Mouse (Mus musculus) adrenal gland, postnatal 10 days (tissue): Measurements from ENCODE around the gene Cd177. TPM values are rescaled to one million over a fixed set of nuclear protein-coding genes. Genes with fewer than 3 reads are reported as not detected.
"Not testable (repeated sequence)": the region's sequence is repeated elsewhere in the genome, so short reads cannot be mapped to it uniquely, and the experiment has no call there.

Source experiments
- DNase-seq: peaks from one replicate; pipeline ENCODE4 v3.0.0; 2021; ENCODE audit warnings: mixed read lengths
- long read RNA-seq, 2 experiments: library from polyadenylated mRNA; stranded (forward); transcript quantifications; one replicate each; pipeline ENCODE4 v2.0.0; 2021
- total RNA-seq, 2 experiments: library from RNA; stranded (reverse); gene quantifications; 2 replicates each; pipeline ENCODE4 v1.2.3; 2021

The Cd177 gene
- 1 to 10 TPM; 1.3 to 2.1 TPM for total RNA-seq
- long read RNA-seq, experiment 1, partial matches to known transcripts, result 3 of 10 reads
- long read RNA-seq, experiment 1, other reads (novel, unspliced or antisense), result 3 of 10 reads
- long read RNA-seq, experiment 2, result 0 reads

DNA sequence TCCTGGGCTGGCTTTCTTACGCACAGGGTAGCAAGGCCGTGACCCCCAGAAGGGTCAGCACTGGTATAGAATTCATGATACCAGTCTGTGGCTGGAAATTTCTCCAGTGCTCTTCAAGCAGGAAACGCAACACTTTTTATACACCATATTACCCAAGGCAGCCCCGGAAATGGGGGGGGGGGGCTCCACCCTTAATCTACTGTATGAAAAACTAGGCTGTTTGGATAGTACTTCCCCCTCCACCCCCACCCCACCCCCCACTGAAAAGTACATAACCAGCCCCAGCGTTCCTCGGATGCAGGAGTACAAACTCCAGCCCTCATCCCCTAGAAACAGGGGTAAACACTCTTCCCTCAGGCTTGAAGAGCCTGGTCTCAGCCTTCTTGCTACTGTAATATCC, at the start of gene Cd177:
Gene Cd177, minus strand, starts transcription at position 101 of the 400 bp plus-strand sequence.
- no peak for DNase-seq

GRCm38 (mm10) chr7:24809041-24809440, 48.9 kb upstream of the Cd177 start:
- no peak for DNase-seq

- no peak for DNase-seq
These were observed 44.7 kb upstream of the Cd177 start for GRCm38 (mm10) chr7:24804826-24805225.

- no peak for DNase-seq
These were observed 42.1 kb upstream of the Cd177 start for GRCm38 (mm10) chr7:24802149-24802767.

- DNase-seq, result no peak
These were observed 37.8 kb upstream of the Cd177 start for GRCm38 (mm10) chr7:24797918-24798317.

DNA sequence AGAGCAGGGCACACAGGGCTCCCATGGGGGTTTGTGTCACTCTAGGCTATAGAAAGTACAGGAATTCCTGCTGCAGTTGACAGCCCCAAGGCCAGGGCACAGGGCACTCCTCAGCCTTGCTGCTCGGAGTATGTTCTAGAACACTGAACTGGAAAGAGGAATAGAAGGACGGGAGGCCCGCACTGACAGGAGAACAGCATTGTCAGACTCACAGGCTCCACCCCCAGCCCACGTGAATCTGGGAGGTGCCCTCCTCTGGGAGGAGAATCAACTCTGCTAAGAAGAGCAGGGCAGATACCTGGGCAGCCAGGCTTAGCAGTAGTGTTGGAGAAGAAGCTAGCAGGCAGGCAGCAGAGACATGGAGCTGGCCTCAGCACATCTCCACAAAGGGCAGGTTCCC, 16.8 kb upstream of the Cd177 start, which contains the start of gene Ceacam10:
Gene Ceacam10, plus strand, starts transcription at position 289 of the 400 bp plus-strand sequence.
- DNase-seq, result not testable (repeated sequence)

DNA sequence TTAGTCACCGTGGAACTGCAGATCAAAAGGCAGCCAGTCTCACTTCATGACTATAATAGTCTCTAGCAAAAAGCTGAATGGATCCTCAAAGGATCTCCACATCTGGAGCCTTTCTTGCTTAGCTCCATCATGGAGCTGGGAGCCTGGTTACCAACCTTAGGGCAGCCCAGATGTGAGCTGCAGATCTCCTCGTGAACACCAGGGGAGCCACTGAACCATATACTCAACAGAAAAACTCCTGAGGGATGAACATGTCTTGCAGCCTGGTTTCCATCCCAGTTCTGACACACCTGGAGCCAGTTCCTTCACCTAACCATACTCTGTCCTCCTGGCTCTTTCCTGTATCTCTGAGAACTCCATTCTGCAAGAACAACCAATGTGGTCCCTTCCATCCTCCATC, 16.0 kb upstream of the Cd177 start:
- DNase-seq, result no peak

GRCm38 (mm10) chr7:24773942-24774535, 13.9 kb upstream of the Cd177 start:
- no peak for DNase-seq

- DNase-seq, result no peak
These were observed 11.2 kb upstream of the Cd177 start for GRCm38 (mm10) chr7:24771361-24771760.

- no peak for DNase-seq
These were observed 2.5 kb upstream of the Cd177 start for GRCm38 (mm10) chr7:24762574-24762973.

- DNase-seq, result no peak
These were observed 1.1 kb upstream of the Cd177 start for GRCm38 (mm10) chr7:24761161-24761560.

DNA sequence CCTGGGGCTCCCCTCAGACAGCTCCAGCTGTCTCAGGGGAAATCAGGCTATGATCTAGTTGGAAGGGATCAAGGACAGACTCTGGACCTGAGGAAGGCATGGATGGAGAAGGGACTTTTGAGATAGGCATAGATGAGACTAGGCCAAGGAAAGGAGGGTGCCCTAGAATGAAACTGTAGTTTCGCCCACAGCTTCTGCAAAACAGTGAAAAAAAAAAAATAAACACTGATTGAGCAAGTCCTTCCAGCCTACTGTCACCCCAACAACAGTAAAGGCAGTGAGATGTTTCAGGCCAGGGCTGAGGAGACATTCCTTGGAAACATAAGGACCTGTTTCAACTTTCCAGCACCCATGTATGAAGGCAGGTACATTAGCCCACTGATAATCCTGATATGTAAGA, 1.6 kb downstream of the Cd177 start:
- no peak for DNase-seq

GRCm38 (mm10) chr7:24753476-24753875, 6.6 kb downstream of the Cd177 start:
- no peak for DNase-seq

DNA sequence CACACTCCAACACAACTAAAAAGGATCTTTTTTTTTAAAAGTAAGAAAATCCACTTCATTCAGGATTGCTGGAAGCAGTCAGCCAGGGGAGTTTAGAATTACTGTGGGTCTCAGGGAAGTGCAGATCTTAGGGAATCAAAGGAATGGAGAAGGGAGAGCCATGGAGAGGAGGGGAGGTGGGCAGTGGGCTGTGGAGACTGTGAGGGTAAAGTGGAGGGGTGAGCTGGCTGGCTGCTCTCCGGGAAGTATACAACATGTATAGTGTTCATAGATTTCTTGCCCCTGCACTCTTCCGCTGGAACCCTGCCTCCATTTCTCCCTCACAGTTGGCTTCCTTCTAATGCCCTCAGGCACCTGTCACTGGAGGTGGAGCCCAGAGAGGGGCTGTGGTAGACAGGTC, 8.5 kb downstream of the Cd177 start:
- no peak for DNase-seq

DNA sequence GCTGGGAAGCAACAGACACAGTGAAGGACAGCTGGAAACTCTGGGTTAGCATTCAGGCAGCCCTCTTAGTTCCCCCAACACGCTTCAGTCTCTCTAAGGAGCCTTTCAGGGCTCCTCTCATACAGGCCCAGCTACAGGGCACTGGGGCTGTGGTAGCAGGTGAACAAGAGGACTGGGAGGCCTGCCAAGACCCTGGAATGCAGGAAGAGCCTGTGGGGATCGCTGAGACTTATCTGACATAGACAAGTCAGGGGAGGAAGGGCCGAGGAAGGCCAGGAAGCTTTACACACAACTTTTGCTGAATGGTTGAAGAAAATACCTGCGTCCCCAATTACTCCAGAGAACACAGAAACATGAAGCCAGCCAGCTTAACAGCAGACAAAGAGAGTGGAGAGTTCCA, 9.4 kb downstream of the Cd177 start:
- no peak for DNase-seq

- DNase-seq, result peak; percentile 49
These were observed 24.0 kb downstream of the Cd177 start for GRCm38 (mm10) chr7:24735970-24736670.

- DNase-seq, result not testable (repeated sequence)
These were observed 33.3 kb downstream of the Cd177 start, which contains the start of gene Gm4763 for GRCm38 (mm10) chr7:24726808-24727207. Gene Gm4763 (minus strand): TSS chr7:24726908.

- no peak for DNase-seq
These were observed 45.1 kb downstream of the Cd177 start for GRCm38 (mm10) chr7:24715039-24715438.

DNA sequence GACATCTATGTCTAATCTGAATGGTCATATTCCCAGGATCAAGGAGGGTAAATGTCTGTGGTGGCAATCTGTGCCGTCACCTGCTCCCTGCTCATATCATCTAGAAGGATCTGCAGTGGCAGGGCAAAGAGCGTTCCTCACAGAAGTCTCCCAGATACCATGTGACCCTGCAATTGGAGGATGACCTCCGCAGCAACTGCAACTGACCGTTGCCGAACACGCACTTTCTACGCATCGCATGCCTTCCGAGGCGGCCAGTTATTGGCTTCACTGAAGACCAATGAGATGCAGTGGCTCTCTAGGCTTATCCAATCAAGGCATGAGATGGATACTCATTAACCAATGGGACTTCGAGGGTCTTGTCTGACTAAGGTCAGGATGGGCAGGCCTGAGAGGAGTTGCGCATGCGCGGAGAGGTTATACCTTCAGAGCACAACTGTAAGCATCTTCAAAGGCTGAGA, 51.2 kb downstream of the Cd177 start, which contains the start of gene BC049730:
Gene BC049730, plus strand, starts transcription at position 411 of the 461 bp plus-strand sequence.
- no peak for DNase-seq

DNA sequence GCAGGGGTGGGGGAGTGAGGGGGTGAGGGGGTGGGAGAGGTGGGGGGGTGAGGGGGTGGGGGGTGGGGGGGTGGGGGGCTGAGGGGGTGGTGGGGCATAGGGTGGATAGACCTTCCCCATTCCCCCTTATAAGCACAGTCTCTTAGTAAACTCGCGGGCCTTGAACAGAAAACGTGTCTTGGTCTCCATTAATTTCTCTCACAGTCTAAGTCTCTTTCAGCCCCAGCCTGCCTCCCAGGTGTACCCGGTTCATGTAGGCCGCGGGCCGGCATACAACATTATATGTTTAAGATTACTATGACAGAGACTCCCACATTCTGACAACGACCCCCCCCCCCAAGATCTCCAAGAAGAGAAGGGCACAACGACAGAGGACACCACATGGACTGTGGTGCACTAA, 57.3 kb downstream of the Cd177 start:
- DNase-seq, result not testable (repeated sequence)

GRCm38 (mm10) chr7:24697891-24698290, 62.2 kb downstream of the Cd177 start:
- DNase-seq, result not testable (repeated sequence)
